Mouse (Mus musculus) cerebellum, adult 2 months (tissue): Measurements from ENCODE around the gene Slc45a1.

Experiments
- CTCF ChIP-seq: fragments of 200-500 bp; IDR thresholded peaks from 2 replicates; pipeline ENCODE4 v1.5.1; 2011; ENCODE audit warnings: low read depth, mild to moderate bottlenecking, control low read depth, low read length, moderate library complexity, borderline replicate concordance; ENCODE audit not compliant: insufficient read depth
- POLR2A ChIP-seq: fragments of 200-500 bp; IDR thresholded peaks from 2 replicates; pipeline ENCODE4 v1.6.1; 2011; ENCODE audit warnings: low read length, control low read depth, borderline replicate concordance; ENCODE audit not compliant: insufficient read depth

GRCm38 (mm10) chr4:150685778-150686493 is 34.0 kb upstream of the Slc45a1 start:
- no peak for TF ChIP-seq CTCF
- no peak for TF ChIP-seq POLR2A
